Mouse (Mus musculus) testis, adult 2 months (tissue): ENCODE measurements around the gene Aqp5.

ENCODE experiments used
- CTCF ChIP-seq: fragments of 200-500 bp; IDR thresholded peaks from 2 replicates; pipeline ENCODE4 v1.5.1; 2012; ENCODE audit warnings: low read depth, mild to moderate bottlenecking, inconsistent platforms, low read length, moderate library complexity; ENCODE audit not compliant: control insufficient read depth, insufficient read depth, insufficient replicate concordance
- POLR2A ChIP-seq: fragments of 200-500 bp; IDR thresholded peaks from 2 replicates; pipeline ENCODE4 v1.6.1; 2012; ENCODE audit warnings: low read depth, mild to moderate bottlenecking, inconsistent platforms, low read length, moderate library complexity; ENCODE audit not compliant: control insufficient read depth

DNA sequence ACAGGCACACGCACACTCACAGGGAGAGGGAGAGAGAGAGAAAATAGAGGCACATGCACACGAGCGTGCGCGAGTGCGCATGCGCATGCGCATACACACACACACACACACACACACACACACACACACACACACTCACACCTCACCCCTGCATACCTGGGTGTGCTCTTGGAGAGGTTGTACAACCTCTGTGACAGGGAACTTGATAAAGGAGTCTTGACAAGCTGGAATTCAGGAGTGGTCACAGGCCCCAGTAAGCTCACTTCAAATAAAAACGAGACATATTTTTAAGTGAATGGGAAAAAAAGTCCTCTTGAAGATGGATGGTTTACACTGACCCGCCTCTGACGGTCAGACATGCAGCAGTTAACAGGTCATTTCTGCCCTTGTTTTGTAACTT, 31.5 kb downstream of the Aqp5 start:
- TF ChIP-seq CTCF (no peak), POLR2A (no peak)
